Mouse (Mus musculus) cerebellum, adult (tissue): Measurements from ENCODE around the gene Spdef.

Source experiments
- ATAC-seq: cut with Nextera tagmentation; 2 replicates; pipeline ENCODE4 v1.9.2; 2017; ENCODE audit warnings: mild to moderate bottlenecking, moderate library complexity, mixed read lengths; ENCODE audit not compliant: insufficient number of reproducible peaks, low FRiP score, low TSS enrichment

Gene Spdef

GRCm38 (mm10) chr17:27726527-27726926 lies 2.2 kb downstream of the Spdef start:
- no peak for ATAC-seq

- no peak for ATAC-seq
Observed at GRCm38 (mm10) chr17:27725412-27725811, 3.3 kb downstream of the Spdef start.

GRCm38 (mm10) chr17:27725011-27725410 lies 3.7 kb downstream of the Spdef start:
- no peak for ATAC-seq

DNA sequence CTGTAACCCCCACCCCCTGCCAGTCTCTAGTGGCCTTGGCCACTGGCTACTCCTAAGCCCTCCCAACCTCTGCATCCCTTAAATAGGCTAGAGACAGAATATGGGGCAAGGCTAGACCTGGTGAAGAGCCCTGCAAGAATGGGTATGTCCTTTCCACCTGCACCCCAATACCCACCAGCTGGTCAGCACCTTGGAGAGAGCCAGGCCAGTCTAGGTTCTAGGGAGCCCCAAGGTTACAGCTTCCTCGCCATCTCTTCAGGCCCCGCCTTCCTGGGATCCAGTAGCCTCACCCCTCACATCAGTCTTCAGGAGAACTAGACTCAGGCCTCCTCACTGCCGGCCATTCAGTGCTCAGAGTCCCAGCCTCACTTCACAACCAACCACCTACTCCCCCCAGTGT lies 4.4 kb downstream of the Spdef start:
- ATAC-seq: no peak

DNA sequence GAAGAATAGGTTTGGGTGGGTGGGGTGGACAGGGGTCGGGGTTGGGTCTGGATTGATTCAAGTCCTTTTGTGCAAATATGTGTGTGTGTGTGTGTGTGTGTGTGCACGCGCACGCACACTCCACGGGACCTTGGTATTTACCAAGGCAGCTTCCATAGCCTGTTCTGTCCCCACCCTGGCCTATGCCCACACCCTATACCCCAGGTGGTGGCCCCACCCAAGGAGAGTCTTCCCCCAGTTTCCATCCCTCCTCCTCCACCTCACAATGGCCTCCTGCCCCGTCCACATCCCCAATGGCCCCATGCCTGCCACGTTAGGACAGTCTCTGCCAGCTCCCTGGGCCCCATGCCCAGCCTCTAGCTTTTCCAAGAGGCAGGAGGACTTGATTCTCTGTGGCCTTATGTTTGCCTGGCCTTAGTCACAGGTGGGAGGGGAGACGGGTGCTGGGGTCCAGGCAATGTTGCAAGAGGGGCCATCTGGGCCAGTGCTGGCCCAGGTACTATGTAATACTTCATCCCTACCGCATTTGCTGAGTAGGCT lies 7.6 kb downstream of the Spdef start:
- peak; percentile 79 for ATAC-seq

GRCm38 (mm10) chr17:27720326-27720725 lies 8.4 kb downstream of the Spdef start:
- ATAC-seq: no peak

DNA sequence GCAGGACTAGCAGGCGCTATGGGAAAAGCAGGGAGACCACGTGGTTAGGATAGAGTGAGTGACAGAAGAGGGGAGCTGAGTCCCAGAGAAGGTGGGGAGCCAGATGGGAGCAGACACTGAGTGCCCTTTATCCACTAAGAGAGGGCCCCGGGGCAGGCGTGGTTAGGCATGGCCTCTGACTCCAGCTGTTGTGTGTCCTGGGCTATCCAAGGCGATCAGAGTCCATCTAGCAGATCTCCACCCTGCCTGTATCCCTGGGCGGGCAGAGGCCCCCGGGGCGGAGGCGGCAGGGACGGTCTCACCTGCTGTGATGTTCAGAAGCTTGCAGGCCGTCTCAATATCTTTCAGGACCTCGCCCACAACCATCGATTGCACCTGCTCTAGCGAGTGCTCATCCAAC lies 9.1 kb downstream of the Spdef start:
- ATAC-seq: no peak

- no peak for ATAC-seq
Observed at GRCm38 (mm10) chr17:27718250-27718649, 10.5 kb downstream of the Spdef start.

- no peak for ATAC-seq
Observed at GRCm38 (mm10) chr17:27716804-27717203, 12.0 kb downstream of the Spdef start.

DNA sequence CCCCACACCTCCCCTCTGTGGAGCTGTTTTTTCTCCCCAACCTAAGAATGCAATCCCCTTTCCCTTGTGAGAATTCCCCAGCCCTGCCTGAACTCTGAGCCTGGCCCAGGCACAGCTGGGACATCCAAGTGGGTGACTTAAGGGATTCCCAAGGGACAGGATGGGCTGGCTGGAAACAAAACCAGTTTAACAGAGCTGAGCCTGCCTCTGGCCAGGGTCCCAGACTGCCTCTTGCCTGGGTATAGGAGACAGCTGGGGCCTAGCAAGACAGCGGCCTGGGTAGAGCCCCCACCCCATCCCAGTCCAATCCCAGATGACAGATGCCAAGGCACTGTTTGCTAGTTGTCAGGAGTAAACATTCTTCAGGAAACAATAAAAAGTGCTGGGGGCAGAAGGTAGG lies 15.9 kb downstream of the Spdef start:
- no peak for ATAC-seq

DNA sequence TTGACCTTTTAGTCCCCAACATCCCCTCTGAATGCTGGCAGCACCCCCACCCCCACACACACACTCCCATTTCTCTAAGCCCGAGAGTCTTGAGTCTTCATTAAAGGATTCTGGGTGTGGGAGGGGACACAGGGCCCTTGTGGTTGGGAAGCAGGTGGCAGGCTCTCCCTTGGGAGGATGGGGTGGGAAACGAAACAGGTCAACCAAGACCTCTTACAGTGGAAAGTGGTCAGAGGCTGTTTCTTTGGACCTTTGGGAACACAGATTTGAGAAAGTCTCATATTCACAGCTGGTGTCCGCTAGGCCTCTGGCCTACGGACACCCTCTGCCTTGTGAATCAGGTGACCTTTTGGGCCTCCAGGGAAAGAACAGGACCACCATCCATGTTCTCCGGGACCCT lies 19.1 kb downstream of the Spdef start:
- no peak for ATAC-seq

DNA sequence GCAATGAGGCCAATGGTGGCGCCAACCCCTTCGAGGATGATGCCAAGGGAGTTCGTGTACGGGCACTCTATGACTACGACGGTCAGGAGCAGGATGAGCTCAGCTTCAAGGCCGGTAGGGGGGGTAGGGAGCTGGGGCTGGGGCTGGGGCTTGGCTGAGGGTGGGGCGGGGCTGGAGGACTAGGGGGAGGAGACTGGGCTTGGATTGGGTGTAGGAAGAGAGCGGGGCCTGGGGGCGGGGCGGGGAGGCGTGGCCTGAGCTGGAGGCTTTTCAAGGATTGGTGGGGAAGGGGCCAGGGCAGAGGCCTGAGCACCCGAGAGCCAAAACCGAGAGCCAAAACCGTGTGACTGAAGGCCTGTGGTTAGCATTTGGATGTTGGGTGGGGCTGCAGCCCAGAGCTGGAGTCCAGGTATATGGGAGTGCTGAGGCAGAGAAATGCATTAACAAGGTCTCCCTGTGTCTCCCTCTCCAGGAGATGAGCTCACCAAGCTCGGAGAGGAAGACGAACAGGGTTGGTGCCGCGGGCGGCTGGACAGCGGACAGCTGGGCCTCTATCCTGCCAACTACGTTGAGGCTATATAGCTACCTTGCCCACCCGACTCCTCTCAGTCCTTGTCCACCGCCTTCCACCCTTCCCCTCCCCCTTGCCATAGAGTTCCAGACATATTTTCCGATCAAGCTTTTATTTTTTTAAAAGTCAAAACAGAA lies 20.6 kb downstream of the Spdef start:
- no peak for ATAC-seq

DNA sequence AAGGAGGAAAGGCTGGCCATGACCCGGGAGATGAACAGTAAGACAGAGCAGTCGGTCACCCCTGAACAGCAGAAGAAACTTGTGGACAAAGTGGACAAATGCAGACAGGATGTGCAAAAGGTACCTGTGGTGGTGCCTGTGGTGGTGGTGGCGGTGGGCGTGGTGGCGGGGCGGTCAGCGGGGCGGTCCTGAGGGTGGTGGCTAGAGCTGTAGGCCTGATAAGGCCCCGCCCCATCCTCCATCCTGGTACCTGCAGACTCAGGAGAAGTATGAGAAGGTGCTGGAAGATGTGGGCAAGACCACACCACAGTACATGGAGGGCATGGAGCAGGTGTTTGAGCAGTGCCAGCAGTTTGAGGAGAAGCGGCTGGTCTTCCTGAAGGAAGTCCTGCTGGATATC lies 23.1 kb downstream of the Spdef start:
- ATAC-seq: no peak

DNA sequence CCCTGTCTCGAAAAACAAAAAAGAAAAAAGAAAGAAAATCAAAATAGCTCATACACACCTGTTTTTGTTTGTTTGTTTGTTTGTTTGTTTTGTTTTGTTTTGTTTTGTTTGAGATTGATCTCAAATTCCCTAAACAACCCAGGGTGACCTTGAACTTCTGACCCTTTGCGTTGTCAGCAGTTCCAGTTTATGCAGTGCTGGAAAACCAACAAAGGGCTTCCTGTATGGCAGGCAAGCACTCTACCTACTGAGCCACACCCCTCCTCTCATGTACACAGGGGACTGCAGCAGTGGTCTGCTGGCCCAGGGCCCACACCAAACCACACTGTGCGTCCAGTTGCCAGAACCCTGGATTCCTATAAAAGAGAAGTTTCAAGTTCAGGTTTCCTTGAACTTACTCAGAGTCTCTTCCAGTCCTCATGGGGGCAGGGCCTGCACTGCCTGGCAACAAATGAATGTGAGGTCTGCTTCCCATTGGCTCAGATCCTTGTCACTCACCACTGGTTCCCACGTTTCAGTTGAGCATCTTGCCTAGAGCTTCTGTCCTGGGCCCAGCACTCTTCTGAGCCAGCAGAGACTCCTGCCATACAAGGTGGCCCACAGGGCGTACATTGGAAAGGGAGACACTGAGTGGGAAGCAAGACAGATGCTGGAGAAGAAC lies 24.7 kb downstream of the Spdef start:
- ATAC-seq: no peak

- ATAC-seq: no peak
Observed at GRCm38 (mm10) chr17:27702518-27702917, 26.2 kb downstream of the Spdef start.

GRCm38 (mm10) chr17:27701856-27702255 lies 26.9 kb downstream of the Spdef start:
- no peak for ATAC-seq

GRCm38 (mm10) chr17:27700812-27701211 lies 27.9 kb downstream of the Spdef start:
- 0 out of 2 replicates have a peak, but pooled peaks have one; percentile 49 for ATAC-seq

DNA sequence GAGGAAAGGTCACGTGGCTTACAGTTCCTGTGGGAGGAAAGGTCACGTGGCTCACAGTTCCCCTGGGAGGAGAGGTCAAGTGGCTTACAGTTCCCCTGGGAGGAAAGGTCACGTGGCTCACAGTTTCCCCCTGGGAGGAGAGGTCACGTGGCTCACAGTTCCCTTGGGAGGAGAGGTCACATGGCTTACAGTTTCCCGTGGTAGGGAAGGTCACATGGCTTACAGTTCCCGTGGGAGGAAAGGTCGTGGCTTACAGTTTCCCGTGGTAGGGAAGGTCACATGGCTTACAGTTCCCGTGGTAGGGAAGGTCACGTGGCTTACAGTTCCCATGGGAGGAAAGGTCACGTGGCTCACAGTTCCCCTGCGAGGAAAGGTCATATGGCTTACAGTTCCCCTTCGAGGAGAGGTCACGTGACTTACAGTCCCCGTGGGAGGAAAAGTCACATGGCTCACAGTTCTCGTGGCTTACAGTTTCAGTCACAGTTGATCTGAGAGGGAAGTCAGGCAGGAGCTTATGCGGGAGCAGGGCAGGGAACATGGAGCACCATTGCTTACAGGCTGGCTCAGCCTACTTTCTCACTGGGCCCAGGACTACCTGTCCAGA lies 29.0 kb downstream of the Spdef start:
- no peak for ATAC-seq

- 0 out of 2 replicates have a peak, but pooled peaks have one; percentile 20 for ATAC-seq
Observed at GRCm38 (mm10) chr17:27690993-27691693, 37.6 kb downstream of the Spdef start.

DNA sequence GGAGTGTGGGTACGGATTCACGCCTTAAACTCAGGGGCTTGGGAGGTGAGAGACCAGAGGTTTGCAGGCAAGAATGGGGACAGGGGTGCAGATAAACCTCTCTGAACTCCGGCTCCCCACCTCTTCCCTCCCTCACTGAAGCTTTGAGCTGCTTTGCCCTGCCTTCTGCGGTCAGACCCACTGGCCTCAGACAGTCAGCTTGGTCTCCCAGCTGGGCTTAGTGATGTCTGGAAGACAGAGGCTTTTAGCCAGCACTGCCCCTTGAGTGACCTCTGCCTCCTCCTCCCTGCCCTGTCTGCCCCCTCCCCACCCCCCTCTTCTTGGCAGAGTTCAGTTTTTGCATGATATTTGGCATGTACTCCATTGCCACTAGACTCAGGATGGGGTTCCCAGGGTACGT lies 42.4 kb downstream of the Spdef start:
- no peak for ATAC-seq

DNA sequence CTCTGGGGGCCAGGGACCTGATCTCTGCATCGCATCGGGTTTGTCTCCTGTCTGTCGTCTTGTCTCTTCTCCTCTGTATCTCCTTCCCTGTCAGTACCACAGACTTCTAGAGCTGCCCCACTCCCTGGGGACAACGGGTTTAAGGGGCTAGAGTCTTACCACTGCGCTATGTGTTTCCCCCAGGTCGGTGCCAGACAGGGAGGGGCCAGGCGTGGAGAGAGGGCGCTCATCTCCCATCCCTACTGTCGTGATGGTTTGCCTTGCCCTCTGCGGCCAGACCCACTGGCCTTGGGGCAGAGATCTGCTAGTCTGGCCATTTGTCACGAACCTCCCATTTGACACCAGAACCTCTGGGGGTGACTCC lies 43.2 kb downstream of the Spdef start:
- no peak for ATAC-seq
